In genomic region chr3:122317339-122317738, GRCm38 (mm10) we compare ENCODE assay signal across 17 mouse cellular contexts. TPM values are rescaled to one million over a fixed set of nuclear protein-coding genes. Genes with fewer than 3 reads are reported as not detected.
DNase-seq lines count a peak whose midpoint lies in the region; ATAC-seq lines count a peak whose summit lies in the region.
"Had no signal": no experiment of that assay in that cellular context is flagged by ENCODE, and none has a peak within 500 bp of the region (broad histone marks: within the 10 kb centered on the region; RNA-seq: fewer than 3 reads in every experiment).

No protein-coding gene starts in this region.

- 86% methylated on average over 6 of the region's 6 CpGs for WGBS in lung, embryonic 16.5 days

- intact Hi-C loops in gastrocnemius, postnatal 14 days (cut with DNase I; ENCODE audit: low total_unique reads): no loop called here

- H3K9ac ChIP-seq in lung, embryonic 16.5 days (ENCODE audit: low read length): peak overlapping the region; percentile 30; the same call in 1 of the 2 replicates
- H3K9ac ChIP-seq: embryonic facial prominence, embryonic 12.5 days; neural tube, embryonic 15.5 days had no signal

- peak; percentile 46 to 75 for DNase-seq in adrenal gland, adult (ENCODE audit: inconsistent age in 2 of 2, low spot score in 1 of 2)
- no peak for DNase-seq in adrenal gland, postnatal 4 days (ENCODE audit: low spot score in 2 of 2)
- DNase-seq in gastrocnemius, postnatal 14 days: peak; percentile 55
- no peak for DNase-seq in gastrocnemius, postnatal 25 days
- DNase-seq in lung, adult 18-20 months: no peak
- DNase-seq in adrenal gland, postnatal 25 days: peak; percentile 46
- DNase-seq: cerebellum, adult 18-20 months; heart, adult 11 months; kidney, adult 8-10 months had no signal

- H3K9me3 ChIP-seq in lung, embryonic 16.5 days (ENCODE audit: control insufficient read depth, low read length): no peaks in the 10 kb centered on the region
- H3K9me3 ChIP-seq: embryonic facial prominence, embryonic 12.5 days; heart, embryonic 13.5 days; limb, embryonic 10.5 days; midbrain, embryonic 10.5 days; neural tube, embryonic 15.5 days had no signal

- no peaks in the 10 kb centered on the region for H3K27me3 ChIP-seq in lung, embryonic 16.5 days (ENCODE audit: control insufficient read depth, insufficient read depth, low read depth, low read length)
- H3K27me3 ChIP-seq: neural tube, embryonic 15.5 days had no signal

- peaks cover 7% of the 10 kb centered on the region for H3K4me1 ChIP-seq in lung, embryonic 16.5 days (replicated peaks; ENCODE audit: control insufficient read depth, insufficient read depth, low read length)

- no peak overlapping the region for H3K4me3 ChIP-seq in lung, embryonic 16.5 days (ENCODE audit: low read length)
- H3K4me3 ChIP-seq: embryonic facial prominence, embryonic 12.5 days; limb, embryonic 10.5 days; neural tube, embryonic 15.5 days had no signal

- ATAC-seq in lung, embryonic 16.5 days (ENCODE audit: low read depth): no peak
- no peak for ATAC-seq in megakaryocyte progenitor cell, adult 5-6 weeks (replicated peaks; ENCODE audit: poor library complexity)

- peak overlapping the region; percentile 53; the same call in 1 of the 2 replicates for H3K4me2 ChIP-seq in lung, embryonic 16.5 days (ENCODE audit: low read depth, low read length)

- peak overlapping the region; percentile 68 for H3K27ac ChIP-seq in lung, embryonic 16.5 days (ENCODE audit: low read length)
- H3K27ac ChIP-seq: embryonic facial prominence, embryonic 12.5 days; heart, embryonic 13.5 days; neural tube, embryonic 15.5 days had no signal

- no peaks in the 10 kb centered on the region for H3K36me3 ChIP-seq in lung, embryonic 16.5 days (ENCODE audit: control insufficient read depth, insufficient read depth, low read length)
- H3K36me3 ChIP-seq: embryonic facial prominence, embryonic 12.5 days; heart, embryonic 13.5 days; limb, embryonic 10.5 days; midbrain, embryonic 10.5 days; neural tube, embryonic 15.5 days had no signal

RNA-seq across cellular contexts. Expression of gene Bcar3, which starts 23.4 kb away (rescaled TPM):
- 10 to 100 TPM; 47.6 to 54.2 TPM for total RNA-seq in adrenal gland, postnatal 4 days (2021)
- total RNA-seq in gastrocnemius, postnatal 14 days (2021): 1 to 10 TPM; 8.3 to 9.5 TPM
- total RNA-seq in gastrocnemius, postnatal 25 days (2021): 1 to 10 TPM; 3.4 to 4.4 TPM
- 14.8 and 16.9 TPM in 2 replicates for polyA plus RNA-seq in lung, embryonic 16.5 days (2015; fragmentation: Nextera tagmentation; extraction: Ambion mirVana)
- 40.0 and 55.1 TPM in 2 replicates for total RNA-seq in adrenal gland, postnatal 25 days (2021)
- total RNA-seq in megakaryocyte progenitor cell, adult 5-6 weeks (2015): 1.0 and 1.6 TPM in 2 replicates
- 1.6 and 5.0 TPM in 2 replicates for total RNA-seq in megakaryocyte progenitor cell, adult 5-6 weeks (2017)
- total RNA-seq: MEL had no signal

RNA-seq across cellular contexts. Expression of gene Dnttip2, which starts 43.2 kb away (rescaled TPM):
- total RNA-seq in adrenal gland, postnatal 4 days (2021): 10 to 100 TPM; 47.4 to 52.4 TPM
- total RNA-seq in gastrocnemius, postnatal 14 days (2021): 10 to 100 TPM; 18.4 to 19.7 TPM
- total RNA-seq in gastrocnemius, postnatal 25 days (2021): 10 to 100 TPM; 17.4 to 21.9 TPM
- polyA plus RNA-seq in lung, embryonic 16.5 days (2015; fragmentation: Nextera tagmentation; extraction: Ambion mirVana): 60.4 and 61.8 TPM in 2 replicates
- total RNA-seq in adrenal gland, postnatal 25 days (2021): 41.9 and 43.5 TPM in 2 replicates
- total RNA-seq in megakaryocyte progenitor cell, adult 5-6 weeks (2015): 148 and 164 TPM in 2 replicates
- 121 and 132 TPM in 2 replicates for total RNA-seq in megakaryocyte progenitor cell, adult 5-6 weeks (2017)

Comparison
In these comparisons a context has a peak if more than half of its experiments do, and no peak if none do; other contexts are left out.
1. DNase-seq: peak in adrenal gland, adult (2 of 2), gastrocnemius, postnatal 14 days (single experiment) and adrenal gland, postnatal 25 days (single experiment); none in adrenal gland, postnatal 4 days (0 of 2), gastrocnemius, postnatal 25 days (single experiment) and lung, adult 18-20 months (0 of 2).